Mouse (Mus musculus) brain, embryonic 14.5 days (tissue): Measurements from ENCODE around the gene Cdk4. TPM values are rescaled to one million over a fixed set of nuclear protein-coding genes. Genes with fewer than 3 reads are reported as not detected.

Experiments used
- DNase-seq: peaks from one replicate; pipeline ENCODE4 v3.0.0-alpha.2; 2011; ENCODE audit warnings: low read depth
- CTCF ChIP-seq: fragments of 200-500 bp; IDR thresholded peaks from 2 replicates; pipeline ENCODE4 v1.5.1; 2012; ENCODE audit warnings: inconsistent platforms, mild to moderate bottlenecking, moderate library complexity, borderline replicate concordance; ENCODE audit not compliant: insufficient read depth, insufficient read length; ENCODE audit errors: extremely low read depth
- POLR2A ChIP-seq: fragments of 200-500 bp; IDR thresholded peaks from 2 replicates; pipeline ENCODE4 v1.6.1; 2012; ENCODE audit warnings: mild to moderate bottlenecking, inconsistent platforms, borderline replicate concordance; ENCODE audit not compliant: poor library complexity, insufficient read depth, insufficient read length, severe bottlenecking; ENCODE audit errors: extremely low read depth
- polyA plus RNA-seq: library from polyadenylated mRNA; depleted of rRNA; stranded (reverse); fragments of >200 nt; gene quantifications from 2 replicates; pipeline ENCODE4 v1.2.3, GENCODE M21; 2012

The Cdk4 gene
- polyA plus RNA-seq, 1 experiment = 871 TPM

DNA sequence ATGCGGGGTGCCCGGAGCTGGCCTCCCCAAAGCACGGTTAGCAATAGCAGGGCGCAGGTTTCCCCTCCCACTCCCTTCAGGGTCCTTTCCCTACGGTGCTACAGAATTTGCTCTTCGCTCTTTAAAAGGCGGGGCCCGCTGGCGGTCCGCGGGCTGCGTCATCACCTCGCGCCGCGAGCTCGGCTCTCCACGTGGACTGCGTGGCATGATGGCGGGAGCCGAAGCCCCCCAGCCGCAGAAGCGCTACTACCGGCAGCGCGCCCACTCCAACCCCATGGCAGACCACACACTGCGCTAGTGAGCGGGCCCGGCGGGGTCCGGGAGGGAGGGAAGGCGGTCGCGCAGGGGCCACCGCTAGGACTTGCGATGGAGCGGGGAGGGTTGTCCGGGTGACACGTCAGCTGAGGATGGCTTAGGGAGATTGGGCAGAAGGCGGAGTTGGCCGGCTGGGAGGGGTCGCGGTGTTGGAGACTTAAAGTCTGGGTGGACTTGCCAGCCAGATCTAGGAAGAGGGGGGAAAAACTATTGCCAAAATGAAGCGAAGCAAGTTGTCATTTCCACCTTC lies 21.5 kb upstream of the Cdk4 start:
- no peak for TF ChIP-seq POLR2A
- TF ChIP-seq CTCF = no peak
- DNase-seq = peak; percentile 96

- no peak for DNase-seq
- TF ChIP-seq POLR2A (no peak), CTCF (no peak)
Measured at GRCm38 (mm10) chr10:127042468-127043115, 20.7 kb upstream of the Cdk4 start.

DNA sequence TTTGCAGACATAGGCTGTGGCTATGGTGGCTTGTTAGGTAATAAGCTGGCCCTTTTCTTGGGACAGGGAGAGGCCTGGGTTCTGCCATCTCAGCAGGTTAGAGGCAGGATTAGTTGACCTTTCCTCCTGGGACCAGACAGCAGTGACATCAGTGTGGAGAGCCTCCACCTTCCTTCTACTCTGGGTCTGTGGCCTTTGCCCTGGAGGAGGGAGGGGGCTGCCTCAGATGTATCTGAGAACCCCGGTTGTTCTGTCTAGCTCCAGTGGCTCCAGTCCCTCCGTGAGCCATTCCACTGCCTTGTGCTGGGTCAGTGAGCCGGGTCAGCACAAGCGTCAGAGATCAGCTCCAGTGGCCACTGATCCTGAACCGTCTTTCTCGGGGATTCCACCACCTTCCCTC lies 20.1 kb upstream of the Cdk4 start:
- TF ChIP-seq POLR2A (no peak), CTCF (no peak)
- DNase-seq = no peak

GRCm38 (mm10) chr10:127047954-127048353 lies 15.4 kb upstream of the Cdk4 start, which contains the start of gene Cyp27b1:
TSS of gene Cyp27b1 (plus strand) at chr10:127048250.
- TF ChIP-seq POLR2A (no peak), CTCF (no peak)
- no peak for DNase-seq

DNA sequence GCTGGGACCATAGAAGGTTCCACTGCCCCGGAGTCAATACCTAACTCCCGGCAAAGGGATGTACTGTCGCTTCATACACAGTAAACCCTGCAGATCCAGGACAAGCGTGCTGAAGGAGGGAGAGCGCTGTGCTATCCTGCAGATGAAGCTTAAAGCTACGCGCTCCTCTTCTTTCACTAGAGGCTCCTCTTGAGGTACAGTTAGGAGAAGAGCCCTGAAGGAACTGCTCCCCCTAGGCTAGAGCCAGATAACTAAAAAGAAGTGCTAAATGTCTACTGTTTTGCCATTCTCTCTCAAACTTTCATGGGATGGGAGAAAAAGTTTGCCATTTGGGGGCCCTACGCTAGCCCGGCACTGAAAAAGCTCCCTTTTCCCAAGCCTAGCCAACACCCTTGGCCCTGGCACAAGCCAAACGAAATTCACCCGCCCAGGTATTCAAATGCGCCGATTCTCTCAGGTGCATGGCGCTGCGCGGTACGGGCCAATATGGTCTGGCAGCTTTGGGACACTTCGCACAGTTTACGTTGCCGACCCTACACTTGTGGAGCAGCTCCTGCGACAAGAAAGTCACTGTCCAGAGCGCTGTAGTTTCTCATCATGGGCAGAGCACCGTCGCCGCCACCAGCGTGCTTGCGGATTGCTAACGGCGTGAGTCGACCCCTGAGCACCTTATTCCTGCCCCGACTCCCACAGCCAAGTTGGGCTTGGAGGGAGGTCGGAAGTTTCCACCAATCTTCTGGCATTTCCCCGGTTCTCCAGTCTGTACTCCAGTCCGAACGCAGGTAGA lies 14.5 kb upstream of the Cdk4 start:
- no peak for TF ChIP-seq POLR2A
- no peak for TF ChIP-seq CTCF
- no peak for DNase-seq

- DNase-seq = no peak
- peak; percentile 16; the same call in 1 of the 2 replicates for TF ChIP-seq CTCF
- TF ChIP-seq POLR2A = no peak
Measured at GRCm38 (mm10) chr10:127049395-127050118, 13.8 kb upstream of the Cdk4 start.

- TF ChIP-seq POLR2A (no peak), CTCF (no peak)
- no peak for DNase-seq
Measured at GRCm38 (mm10) chr10:127050119-127050474, 13.2 kb upstream of the Cdk4 start.

DNA sequence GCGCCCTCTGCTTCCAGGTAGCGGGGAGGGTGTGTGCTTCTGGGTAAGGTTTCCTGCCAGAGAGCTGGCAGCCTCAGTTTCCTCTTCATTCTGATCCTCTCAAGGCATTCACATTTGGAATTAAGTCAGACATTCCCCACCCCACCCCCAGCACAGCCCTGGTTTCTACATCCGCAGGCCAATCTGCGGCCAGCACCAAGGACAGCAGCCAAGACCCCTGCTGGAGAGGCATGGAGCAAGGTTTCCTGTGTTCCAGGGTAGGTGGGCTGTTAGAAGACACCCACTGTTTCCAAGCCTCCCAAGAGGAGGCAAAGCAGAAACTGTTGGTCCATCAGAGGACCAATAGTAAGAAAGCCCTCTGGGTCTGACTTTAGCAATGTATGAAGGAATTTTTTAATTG lies 8.7 kb upstream of the Cdk4 start:
- no peak for TF ChIP-seq POLR2A
- no peak for TF ChIP-seq CTCF
- DNase-seq = no peak

DNA sequence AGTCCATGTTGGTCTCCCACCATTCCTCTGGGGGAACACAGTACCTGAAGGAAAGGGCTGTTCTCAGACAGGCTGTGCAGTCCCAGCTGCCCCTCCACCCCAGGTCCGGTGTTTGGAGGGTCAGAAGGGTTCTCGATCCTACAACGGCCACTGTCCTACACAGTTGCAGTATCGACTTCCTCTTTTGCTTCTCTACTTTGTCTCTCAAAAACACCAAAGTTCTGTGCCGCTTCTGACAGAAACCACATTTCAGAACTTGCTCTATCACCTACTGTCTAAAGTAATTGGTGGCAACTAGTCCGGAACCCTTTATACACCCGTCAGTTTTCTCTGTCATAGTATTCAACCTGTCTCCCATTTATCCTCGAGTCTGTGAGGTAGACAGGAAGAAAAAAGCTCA lies 7.9 kb upstream of the Cdk4 start:
- no peak for TF ChIP-seq POLR2A
- TF ChIP-seq CTCF = no peak
- no peak for DNase-seq

DNA sequence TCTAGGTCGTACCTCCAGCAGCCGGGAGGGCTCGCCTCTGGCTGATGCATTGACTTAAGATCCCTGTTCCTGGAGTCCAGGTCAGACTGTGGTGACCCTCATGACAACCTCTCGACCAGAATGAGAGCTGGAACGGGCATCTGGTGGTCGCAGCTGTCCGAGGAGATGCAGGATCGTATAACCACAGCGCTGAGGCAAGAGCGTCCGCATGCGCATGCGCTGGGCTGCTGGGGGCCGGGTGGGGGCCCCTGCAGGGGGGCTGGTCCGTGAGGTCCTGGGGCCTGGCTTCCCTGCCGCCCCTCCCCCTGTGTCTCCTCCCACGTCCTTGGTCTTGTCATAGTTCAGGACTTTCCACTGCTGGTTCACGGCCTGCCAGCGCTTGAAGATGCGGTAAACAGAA lies 6.8 kb upstream of the Cdk4 start:
- no peak for DNase-seq
- no peak for TF ChIP-seq POLR2A
- TF ChIP-seq CTCF = no peak

DNA sequence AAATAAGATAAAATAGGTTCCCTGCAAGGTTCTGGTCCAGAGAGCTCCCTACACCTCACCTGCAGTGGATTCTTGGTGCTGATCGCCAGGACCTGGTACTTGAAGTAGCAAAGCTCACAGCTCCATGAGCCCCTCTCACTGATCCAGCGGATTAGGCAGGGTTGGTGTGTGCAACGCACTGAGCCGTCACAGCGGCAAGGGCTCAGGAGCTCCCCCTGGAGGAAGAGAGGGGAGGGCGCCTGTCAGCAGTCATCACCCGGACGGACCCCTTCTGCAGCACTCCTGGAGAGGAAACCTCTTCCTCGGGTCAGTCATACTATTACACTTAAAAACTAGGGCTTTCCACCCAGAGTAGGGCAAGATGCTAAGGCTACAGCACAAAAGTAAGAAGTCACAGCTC lies 5.2 kb upstream of the Cdk4 start:
- TF ChIP-seq POLR2A (no peak), CTCF (peak; percentile 98)

GRCm38 (mm10) chr10:127058708-127059107 lies 4.6 kb upstream of the Cdk4 start:
- TF ChIP-seq CTCF (no peak), POLR2A (no peak)
- no peak for DNase-seq

More for the DNA sequence above, 5.2 kb upstream of the Cdk4 start:
- DNase-seq = peak; percentile 83
